Mouse (Mus musculus) lung, adult 2 months (tissue): ENCODE results near the gene Pop7.

Experiments used
- CTCF ChIP-seq: fragments of 200-500 bp; IDR thresholded peaks from 2 replicates; pipeline ENCODE4 v1.5.1; 2011; ENCODE audit warnings: mild to moderate bottlenecking, low read length, control low read depth; ENCODE audit not compliant: insufficient read depth
- POLR2A ChIP-seq: fragments of 200-500 bp; IDR thresholded peaks from 2 replicates; pipeline ENCODE4 v1.6.1; 2011; ENCODE audit warnings: low read depth, mild to moderate bottlenecking, control low read depth, low read length, borderline replicate concordance; ENCODE audit errors: extremely low read depth

- TF ChIP-seq CTCF: peak; percentile 63
- TF ChIP-seq POLR2A: no peak
Observed at GRCm38 (mm10) chr5:137512847-137513794, 10.8 kb upstream of the Pop7 start.
